Mouse (Mus musculus) embryonic facial prominence, embryonic 13.5 days (tissue): ENCODE measurements around the gene Dpf1. TPM values are rescaled to one million over a fixed set of nuclear protein-coding genes. Genes with fewer than 3 reads are reported as not detected.

ENCODE experiments used
- ATAC-seq: fragments of 200-750 bp; cut with Nextera tagmentation; 2 replicates; pipeline ENCODE4 v1.8.0; 2017; ENCODE audit warnings: low read depth; ENCODE audit not compliant: insufficient number of reproducible peaks, insufficient read depth, low FRiP score, low TSS enrichment
- H3K27ac ChIP-seq: fragments of 300-500 bp; sonication (generic); 2 replicates; pipeline ENCODE4 v1.5.1; 2015; ENCODE audit warnings: moderate library complexity, mild to moderate bottlenecking, inconsistent platforms
- H3K27me3 ChIP-seq: fragments of 300-500 bp; sonication (generic); 2 replicates; pipeline ENCODE4 v1.6.1; 2015; ENCODE audit warnings: mild to moderate bottlenecking, inconsistent platforms
- H3K36me3 ChIP-seq: fragments of 300-500 bp; sonication (generic); 2 replicates; pipeline ENCODE4 v1.6.1; 2015; ENCODE audit warnings: mild to moderate bottlenecking, inconsistent platforms
- H3K4me1 ChIP-seq: fragments of 300-500 bp; sonication (generic); 2 replicates; pipeline ENCODE4 v1.6.1; 2015; ENCODE audit warnings: inconsistent platforms
- H3K4me2 ChIP-seq: fragments of 300-500 bp; sonication (generic); 2 replicates; pipeline ENCODE4 v1.6.1; 2015; ENCODE audit warnings: moderate library complexity, mild to moderate bottlenecking, inconsistent platforms
- H3K4me3 ChIP-seq: fragments of 300-500 bp; sonication (generic); 2 replicates; pipeline ENCODE4 v1.5.1; 2015; ENCODE audit warnings: mild to moderate bottlenecking, inconsistent platforms
- H3K9ac ChIP-seq: fragments of 300-500 bp; sonication (generic); 2 replicates; pipeline ENCODE4 v1.6.1; 2015; ENCODE audit warnings: mild to moderate bottlenecking, inconsistent platforms
- H3K9me3 ChIP-seq: fragments of 300-500 bp; sonication (generic); 2 replicates; pipeline ENCODE4 v1.6.1; 2016; ENCODE audit warnings: inconsistent platforms
- WGBS: fragments of 180-500 bp; shearing (Covaris S2); methylation state at CpG from one replicate; pipeline ENCODE4 v1.1.7; 2015; ENCODE audit warnings: mixed read lengths; 5-methylcytosine and 5-hydroxymethylcytosine counted together
- polyA plus RNA-seq: library from polyadenylated mRNA; unstranded; fragments of >200 nt; fragmentation: Nextera tagmentation; extraction: Ambion mirVana; gene quantifications from 2 replicates; pipeline ENCODE4 v1.2.1, GENCODE M21; 2015

The Dpf1 gene
- polyA plus RNA-seq, 1 experiment from 2014 or later, result 29.9 TPM

GRCm38 (mm10) chr7:29346212-29346611, 42.5 kb downstream of the Dpf1 start:
- H3K9me3 ChIP-seq, result no peaks in the 10 kb centered on the region
- H3K36me3 ChIP-seq, result peaks cover 57% of the 10 kb centered on the region
- no peaks in the 10 kb centered on the region for H3K27me3 ChIP-seq
- no peak overlapping the region for H3K4me3 ChIP-seq
- no peak overlapping the region for H3K9ac ChIP-seq
- no peak overlapping the region for H3K27ac ChIP-seq
- no peak overlapping the region for H3K4me2 ChIP-seq
- peaks cover 17% of the 10 kb centered on the region; the same call in 1 of the 2 replicates for H3K4me1 ChIP-seq
- 74% methylated on average over 3 of the region's 3 CpGs for WGBS
- no peak for ATAC-seq

- Histone ChIP-seq H3K4me1 (no peaks in the 10 kb centered on the region), H3K9ac (no peak overlapping the region), H3K4me3 (no peak overlapping the region), H3K9me3 (no peaks in the 10 kb centered on the region), H3K27me3 (no peaks in the 10 kb centered on the region), H3K36me3 (peaks cover 73% of the 10 kb centered on the region), H3K27ac (no peak overlapping the region), H3K4me2 (no peak overlapping the region)
- no peak for ATAC-seq
- WGBS, result 83% methylated on average over 10 of the region's 10 CpGs
Measured at GRCm38 (mm10) chr7:29350489-29350888, 46.7 kb downstream of the Dpf1 start.

GRCm38 (mm10) chr7:29352246-29352645, 48.5 kb downstream of the Dpf1 start:
- Histone ChIP-seq H3K9ac (no peak overlapping the region), H3K9me3 (no peaks in the 10 kb centered on the region), H3K4me3 (no peak overlapping the region), H3K27me3 (no peaks in the 10 kb centered on the region), H3K27ac (no peak overlapping the region), H3K36me3 (peaks cover 77% of the 10 kb centered on the region), H3K4me1 (no peaks in the 10 kb centered on the region), H3K4me2 (no peak overlapping the region)
- ATAC-seq, result no peak
- WGBS, result 89% methylated on average over 8 of the region's 8 CpGs

GRCm38 (mm10) chr7:29354161-29354560, 50.4 kb downstream of the Dpf1 start:
- H3K4me3 ChIP-seq, result no peak overlapping the region
- H3K9me3 ChIP-seq, result no peaks in the 10 kb centered on the region
- WGBS, result 85% methylated on average over 8 of the region's 8 CpGs
- no peaks in the 10 kb centered on the region for H3K27me3 ChIP-seq
- H3K4me2 ChIP-seq, result no peak overlapping the region
- no peaks in the 10 kb centered on the region for H3K4me1 ChIP-seq
- H3K36me3 ChIP-seq, result peaks cover 71% of the 10 kb centered on the region
- H3K27ac ChIP-seq, result no peak overlapping the region
- peak overlapping the region; percentile 21; the same call in 1 of the 2 replicates for H3K9ac ChIP-seq
- no peak for ATAC-seq

GRCm38 (mm10) chr7:29355406-29355805, 51.7 kb downstream of the Dpf1 start:
- Histone ChIP-seq H3K4me2 (no peak overlapping the region), H3K9me3 (no peaks in the 10 kb centered on the region), H3K4me1 (no peaks in the 10 kb centered on the region), H3K9ac (no peak overlapping the region), H3K36me3 (peaks cover 65% of the 10 kb centered on the region), H3K27ac (no peak overlapping the region), H3K27me3 (no peaks in the 10 kb centered on the region), H3K4me3 (no peak overlapping the region)
- 94% methylated on average over 8 of the region's 8 CpGs for WGBS
- ATAC-seq, result no peak

GRCm38 (mm10) chr7:29361497-29361896, 57.7 kb downstream of the Dpf1 start:
- Histone ChIP-seq H3K27me3 (no peaks in the 10 kb centered on the region), H3K4me1 (no peaks in the 10 kb centered on the region), H3K4me2 (no peak overlapping the region), H3K4me3 (no peak overlapping the region), H3K9me3 (no peaks in the 10 kb centered on the region), H3K9ac (no peak overlapping the region), H3K27ac (no peak overlapping the region), H3K36me3 (peaks cover 55% of the 10 kb centered on the region)
- WGBS, result 95% methylated on average over 13 of the region's 13 CpGs
- ATAC-seq, result no peak

- H3K9ac ChIP-seq, result no peak overlapping the region
- ATAC-seq, result no peak
- no peaks in the 10 kb centered on the region for H3K9me3 ChIP-seq
- H3K4me3 ChIP-seq, result no peak overlapping the region
- H3K36me3 ChIP-seq, result peaks cover 39% of the 10 kb centered on the region
- H3K4me2 ChIP-seq, result no peak overlapping the region
- 17% methylated on average over 4 of the region's 4 CpGs for WGBS
- H3K27ac ChIP-seq, result no peak overlapping the region
- H3K4me1 ChIP-seq, result 0 out of 2 replicates have a peak, but pooled peaks cover 3% of the 10 kb centered on the region
- no peaks in the 10 kb centered on the region for H3K27me3 ChIP-seq
Measured at GRCm38 (mm10) chr7:29364052-29364451, 60.3 kb downstream of the Dpf1 start.

GRCm38 (mm10) chr7:29367166-29368003, 63.6 kb downstream of the Dpf1 start:
- Histone ChIP-seq H3K9ac (0 out of 2 replicates have a peak overlapping the region, but pooled peaks have one; percentile 47), H3K9me3 (no peaks in the 10 kb centered on the region), H3K4me3 (no peak overlapping the region), H3K27me3 (no peaks in the 10 kb centered on the region), H3K4me2 (no peak overlapping the region), H3K36me3 (peaks cover 48% of the 10 kb centered on the region), H3K27ac (no peak overlapping the region), H3K4me1 (0 out of 2 replicates have a peak, but pooled peaks cover 3% of the 10 kb centered on the region)
- WGBS, result 87% methylated on average over 13 of the region's 13 CpGs
- ATAC-seq, result no peak

Other genes with a start within 250 kb of the Dpf1 start
- gene Ryr1, start 178.8 kb upstream of the Dpf1 start, polyA plus RNA-seq, result 2.3 and 3.3 TPM in 2 replicates
- 1.3 and 1.8 TPM in 2 replicates for gene Rasgrp4, start 169.1 kb upstream of the Dpf1 start, polyA plus RNA-seq
- 16.0 and 17.6 TPM in 2 replicates for gene Fam98c, start 147.7 kb upstream of the Dpf1 start, polyA plus RNA-seq
- gene Ggn, start 133.7 kb upstream of the Dpf1 start, polyA plus RNA-seq, result 0.51 and 1.3 TPM in 2 replicates
- 4.5 and 4.9 TPM in 2 replicates for gene Spred3, start 133.5 kb upstream of the Dpf1 start, polyA plus RNA-seq
- gene Psmd8, start 123.2 kb upstream of the Dpf1 start, polyA plus RNA-seq, result 252 and 273 TPM in 2 replicates
- gene Catsperg1, start 89.9 kb upstream of the Dpf1 start, polyA plus RNA-seq, result 0.72 and 0.74 TPM in 2 replicates
- gene Kcnk6, start 71.4 kb upstream of the Dpf1 start, polyA plus RNA-seq, result 1.4 and 1.8 TPM in 2 replicates
- 110 and 111 TPM in 2 replicates for gene Yif1b, start 65.6 kb upstream of the Dpf1 start, polyA plus RNA-seq
- gene 2200002D01Rik, start 55.5 kb upstream of the Dpf1 start, polyA plus RNA-seq, result 2.2 and 4.4 TPM in 2 replicates
- gene Spint2, start 22.0 kb upstream of the Dpf1 start, polyA plus RNA-seq, result 118 and 127 TPM in 2 replicates
- gene Ppp1r14a, start 14.6 kb upstream of the Dpf1 start, polyA plus RNA-seq, result 10.1 and 10.5 TPM in 2 replicates
- gene Sipa1l3, start 214.7 kb downstream of the Dpf1 start, polyA plus RNA-seq, result 21.5 and 23.9 TPM in 2 replicates